ENCODE assay signal across 18 mouse cellular contexts in the genomic region with DNA sequence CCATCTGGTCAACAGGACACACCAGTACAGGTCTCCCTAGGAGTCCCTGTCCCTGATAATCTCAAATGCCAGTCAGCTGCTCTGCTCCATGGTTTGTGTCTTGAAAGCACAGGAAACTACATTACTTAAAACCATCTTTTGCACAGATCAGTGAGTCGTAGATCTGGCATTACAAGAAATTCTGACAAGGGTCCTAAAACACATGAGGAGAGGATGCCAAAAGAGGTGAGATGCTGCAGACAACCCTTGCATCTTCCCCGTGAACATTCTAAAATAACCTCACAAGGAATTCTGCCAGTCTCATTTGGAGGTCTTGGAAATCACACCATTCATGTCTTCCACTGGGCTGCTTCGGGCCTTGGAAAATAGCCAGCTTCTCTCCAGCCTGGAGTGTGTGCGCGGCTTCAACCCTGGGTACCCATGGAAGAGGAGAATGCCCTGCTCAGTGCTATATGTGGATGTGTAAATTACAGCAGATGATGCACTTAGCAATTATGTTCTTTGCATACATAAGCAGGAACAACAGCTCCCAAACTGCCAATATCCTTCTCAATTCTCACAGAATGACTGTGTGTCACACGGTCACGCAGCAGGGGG.
DNase-seq lines count a peak whose midpoint lies in the region; ATAC-seq lines count a peak whose summit lies in the region.
"Had no signal": no experiment of that assay in that cellular context is flagged by ENCODE, and none has a peak within 500 bp of the region (broad histone marks: within the 10 kb centered on the region; RNA-seq: fewer than 3 reads in every experiment).

No protein-coding gene starts in this region.

- H3K4me1 ChIP-seq in hindbrain, embryonic 16.5 days (ENCODE audit: control insufficient read depth, insufficient read depth, low read depth, low read length) = no peaks in the 10 kb centered on the region
- no peaks in the 10 kb centered on the region for H3K4me1 ChIP-seq in hindbrain, embryonic 13.5 days (replicated peaks)
- H3K4me1 ChIP-seq: stomach, embryonic 15.5 days had no signal

- ATAC-seq in hindbrain, embryonic 16.5 days = peak; percentile 79; the same call in 1 of the 2 replicates
- ATAC-seq in hindbrain, embryonic 13.5 days (ENCODE audit: low FRiP score) = no peak
- ATAC-seq: inflammation-experienced regulatory T-cells, adult 6 months; liver, postnatal 0 days had no signal

- DNase-seq in cerebellum, adult 18-20 months = peak; percentile 7 to 17
- DNase-seq in cerebellum, postnatal 4 days (ENCODE audit: low spot score in 2 of 2) = no peak
- peak; percentile 47 for DNase-seq in brain, adult 2 months (ENCODE audit: low read depth, low spot score)
- peak; percentile 52 to 61 for DNase-seq in cerebellum, postnatal 25 days
- DNase-seq in thymus, postnatal 4 days = no peak
- no peak for DNase-seq in urinary bladder, postnatal 25 days (ENCODE audit: low spot score)
- DNase-seq: adrenal gland, postnatal 14 days; gastrocnemius, postnatal 14 days; heart, postnatal 10 days; liver, postnatal 0 days; lung, postnatal 36 days; thymus, postnatal 14 days had no signal

- H3K4me2 ChIP-seq in hindbrain, embryonic 16.5 days (ENCODE audit: low read length) = no peak overlapping the region
- H3K4me2 ChIP-seq in hindbrain, embryonic 13.5 days = no peak overlapping the region
- H3K4me2 ChIP-seq: midbrain, embryonic 11.5 days; stomach, embryonic 15.5 days had no signal

- H3K9me3 ChIP-seq in hindbrain, embryonic 16.5 days (ENCODE audit: control insufficient read depth, low read length) = no peaks in the 10 kb centered on the region
- H3K9me3 ChIP-seq in hindbrain, embryonic 13.5 days = no peaks in the 10 kb centered on the region
- H3K9me3 ChIP-seq: stomach, embryonic 15.5 days had no signal

- 67% methylated on average over 7 of the region's 7 CpGs for WGBS in hindbrain, embryonic 16.5 days
- WGBS in hindbrain, embryonic 13.5 days = 76% methylated on average over 7 of the region's 7 CpGs

- no peak overlapping the region for H3K27ac ChIP-seq in hindbrain, embryonic 16.5 days (ENCODE audit: low read depth, low read length)
- no peak overlapping the region for H3K27ac ChIP-seq in hindbrain, embryonic 13.5 days
- H3K27ac ChIP-seq: stomach, embryonic 15.5 days had no signal

- no peak overlapping the region for H3K9ac ChIP-seq in hindbrain, embryonic 16.5 days (ENCODE audit: low read depth, low read length)
- H3K9ac ChIP-seq in hindbrain, embryonic 13.5 days = no peak overlapping the region
- H3K9ac ChIP-seq: liver, postnatal 0 days; stomach, embryonic 15.5 days had no signal

- no peak overlapping the region for H3K4me3 ChIP-seq in hindbrain, embryonic 16.5 days (ENCODE audit: low read length)
- H3K4me3 ChIP-seq in hindbrain, embryonic 13.5 days = no peak overlapping the region
- H3K4me3 ChIP-seq: stomach, embryonic 15.5 days had no signal

- H3K36me3 ChIP-seq in hindbrain, embryonic 16.5 days (ENCODE audit: control insufficient read depth, insufficient read depth, low read length) = no peaks in the 10 kb centered on the region
- H3K36me3 ChIP-seq in hindbrain, embryonic 13.5 days = no peaks in the 10 kb centered on the region
- H3K36me3 ChIP-seq: stomach, embryonic 15.5 days had no signal

- no peaks in the 10 kb centered on the region for H3K27me3 ChIP-seq in hindbrain, embryonic 16.5 days (replicated peaks; ENCODE audit: control insufficient read depth, insufficient read depth, low read length)
- H3K27me3 ChIP-seq in hindbrain, embryonic 13.5 days = no peaks in the 10 kb centered on the region
- H3K27me3 ChIP-seq: CH12.LX; stomach, embryonic 15.5 days had no signal

Comparison
In these comparisons a context has a peak if more than half of its experiments do, and no peak if none do; other contexts are left out.
1. DNase-seq: peak in cerebellum, adult 18-20 months (2 of 2), brain, adult 2 months (single experiment) and cerebellum, postnatal 25 days (2 of 2); none in cerebellum, postnatal 4 days (0 of 2), thymus, postnatal 4 days (single experiment) and urinary bladder, postnatal 25 days (single experiment).